Mouse (Mus musculus): ENCODE data around the gene Pknox1.

DNA sequence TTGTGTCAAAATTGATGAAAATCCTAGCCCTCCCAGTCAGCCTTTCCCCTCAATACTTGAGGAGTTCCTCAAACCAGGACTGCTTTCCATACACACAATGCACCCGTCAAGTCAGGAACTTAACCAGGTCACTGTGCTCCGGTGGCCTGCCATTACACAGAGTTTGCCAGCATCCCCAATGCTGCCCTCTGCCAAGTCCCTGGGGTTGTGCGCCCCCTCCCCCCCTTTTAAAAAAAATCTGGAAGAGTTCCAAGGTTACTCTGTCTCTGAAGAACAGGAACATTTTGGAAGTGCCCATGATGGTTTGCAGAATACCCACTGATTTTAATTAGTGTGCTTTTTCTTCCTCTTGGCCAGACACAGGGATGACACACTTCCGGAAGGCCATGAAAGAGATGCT is 75.1 kb downstream of the Pknox1 start:
- TF ChIP-seq CTCF (IDR thresholded peaks at IDR 0.05) (no peak), EP300 (IDR thresholded peaks at IDR 0.05) (no peak)

Measured in lung, postnatal 0 days (tissue).